8 mouse cellular contexts compared by ENCODE assay signal in the genomic region with DNA sequence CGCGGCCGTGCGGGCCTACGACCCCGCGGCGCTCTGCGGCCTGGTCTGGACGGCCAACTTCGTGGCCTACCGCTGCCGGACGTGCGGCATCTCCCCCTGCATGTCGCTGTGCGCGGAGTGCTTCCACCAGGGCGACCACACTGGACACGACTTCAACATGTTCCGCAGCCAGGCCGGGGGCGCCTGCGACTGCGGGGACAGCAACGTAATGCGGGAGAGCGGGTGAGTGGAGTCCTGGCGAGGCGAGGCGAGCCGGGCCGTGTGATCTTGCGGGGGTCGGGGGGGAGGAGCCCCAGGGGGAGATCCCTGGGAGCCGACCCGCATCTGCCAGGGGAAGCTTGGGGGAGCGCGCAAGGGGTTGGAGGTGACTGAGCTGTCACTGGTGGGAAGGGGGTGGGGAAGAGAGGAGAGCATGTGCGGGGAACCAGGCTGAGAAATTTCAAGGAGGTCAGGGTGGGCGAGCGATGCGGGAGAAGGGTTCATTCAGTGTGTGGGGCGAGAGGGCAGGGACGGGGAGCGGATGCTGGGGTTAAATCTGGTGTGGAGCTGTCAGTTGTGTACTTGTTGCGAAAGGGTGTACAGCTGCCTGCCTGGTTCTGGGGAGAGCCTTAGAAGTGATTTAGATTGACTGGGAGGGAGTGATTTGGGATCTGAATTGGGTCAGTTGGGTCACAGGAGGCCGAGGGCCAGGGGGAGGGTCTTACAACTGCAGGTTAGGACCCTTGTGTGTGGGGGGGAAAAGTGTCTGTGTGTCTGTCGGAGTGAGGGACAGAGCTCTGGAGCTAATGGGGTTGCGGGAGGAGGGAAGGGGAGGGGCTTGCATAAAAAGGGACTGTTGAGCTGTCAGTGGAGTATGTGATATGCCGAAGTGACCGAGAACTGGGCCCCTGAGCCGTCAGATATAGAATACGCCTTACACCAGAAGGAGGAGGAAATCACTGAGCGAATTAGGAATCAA. TPM values are rescaled to one million over a fixed set of nuclear protein-coding genes. Genes with fewer than 3 reads are reported as not detected.
A peak's percentile ranks its signal among the peaks of the same experiment; 100 is the strongest.
DNase-seq lines count a peak whose midpoint lies in the region; ATAC-seq and TF ChIP-seq lines count a peak whose summit lies in the region.

No protein-coding gene starts in this region.

- H3K4me1 ChIP-seq in embryonic facial prominence, embryonic 12.5 days = peaks cover 6% of the 10 kb centered on the region
- peaks cover 3% of the 10 kb centered on the region for H3K4me1 ChIP-seq in heart, adult 2 months (ENCODE audit: control insufficient read depth, insufficient read depth, low read length)
- H3K4me1 ChIP-seq in kidney, adult 2 months (ENCODE audit: control insufficient read depth, insufficient read depth, low read length) = peaks cover 4% of the 10 kb centered on the region; the same call in 1 of the 2 replicates
- H3K4me1 ChIP-seq in limb, embryonic 12.5 days (replicated peaks) = peaks cover 9% of the 10 kb centered on the region
- H3K4me1 ChIP-seq in midbrain, embryonic 13.5 days (replicated peaks) = peaks cover 21% of the 10 kb centered on the region

- no peaks in the 10 kb centered on the region for H3K27me3 ChIP-seq in embryonic facial prominence, embryonic 12.5 days
- H3K27me3 ChIP-seq in heart, adult 2 months (ENCODE audit: control insufficient read depth, insufficient read depth, low read length) = no peaks in the 10 kb centered on the region
- H3K27me3 ChIP-seq in kidney, adult 2 months (replicated peaks; ENCODE audit: control insufficient read depth, insufficient read depth, low read length) = no peaks in the 10 kb centered on the region
- H3K27me3 ChIP-seq in limb, embryonic 12.5 days = no peaks in the 10 kb centered on the region
- no peaks in the 10 kb centered on the region for H3K27me3 ChIP-seq in midbrain, embryonic 13.5 days

- H3K27ac ChIP-seq in embryonic facial prominence, embryonic 12.5 days = peak overlapping the region; percentile 93
- H3K27ac ChIP-seq in heart, adult 2 months = peak overlapping the region; percentile 83
- peak overlapping the region; percentile 85 for H3K27ac ChIP-seq in kidney, adult 2 months (ENCODE audit: insufficient read depth, low read depth, low read length)
- H3K27ac ChIP-seq in limb, embryonic 12.5 days = peak overlapping the region; percentile 93
- peak overlapping the region; percentile 95 for H3K27ac ChIP-seq in midbrain, embryonic 13.5 days

- ATAC-seq in embryonic facial prominence, embryonic 12.5 days (ENCODE audit: insufficient number of reproducible peaks, insufficient read depth, low FRiP score, low TSS enrichment) = peak; percentile 68
- ATAC-seq in limb, embryonic 12.5 days (ENCODE audit: insufficient number of reproducible peaks, insufficient read depth, low FRiP score, low TSS enrichment, low read depth) = peak; percentile 61
- peak; percentile 68 for ATAC-seq in midbrain, embryonic 13.5 days

- peak overlapping the region; percentile 97 for H3K9ac ChIP-seq in embryonic facial prominence, embryonic 12.5 days
- H3K9ac ChIP-seq in heart, adult 2 months (ENCODE audit: low read depth, low read length) = peak overlapping the region; percentile 99
- peak overlapping the region; percentile 99 for H3K9ac ChIP-seq in limb, embryonic 12.5 days (replicated peaks)
- peak overlapping the region; percentile 100 for H3K9ac ChIP-seq in midbrain, embryonic 13.5 days (replicated peaks)

- DNase-seq in 3T3-L1 (ENCODE audit: low read depth, low spot score) = peak; percentile 77
- peak; percentile 49 for DNase-seq in adrenal gland, postnatal 25 days
- DNase-seq in heart, adult 2 months = peak; percentile 68 to 78
- DNase-seq in kidney, adult 2 months = peak; percentile 75
- peak; percentile 47 for DNase-seq in spleen, adult 12 weeks (ENCODE audit: low spot score)

- under 1% methylated on average over 55 of the region's 55 CpGs for WGBS in embryonic facial prominence, embryonic 12.5 days
- WGBS in heart, adult 2 months = under 1% methylated on average over 55 of the region's 55 CpGs
- 1% methylated on average over 55 of the region's 55 CpGs for WGBS in kidney, adult 2 months
- WGBS in limb, embryonic 12.5 days = under 1% methylated on average over 55 of the region's 55 CpGs
- WGBS in midbrain, embryonic 13.5 days = under 1% methylated on average over 55 of the region's 55 CpGs

- H3K79me2 ChIP-seq in heart, adult 2 months (replicated peaks; ENCODE audit: control insufficient read depth, insufficient read depth, low read length) = peaks cover 3% of the 10 kb centered on the region; the same call in 1 of the 2 replicates

- TF ChIP-seq POLR2A in heart, adult 2 months (IDR thresholded peaks at IDR 0.05; ENCODE audit: insufficient read depth, low read depth, low read length) = no peak
- no peak for TF ChIP-seq POLR2A in kidney, adult 2 months (IDR thresholded peaks at IDR 0.05; ENCODE audit: low read depth, low read length)

- no peaks in the 10 kb centered on the region for H3K36me3 ChIP-seq in embryonic facial prominence, embryonic 12.5 days
- peaks cover 13% of the 10 kb centered on the region for H3K36me3 ChIP-seq in heart, adult 2 months (ENCODE audit: control insufficient read depth, insufficient read depth, low read length)
- no peaks in the 10 kb centered on the region for H3K36me3 ChIP-seq in kidney, adult 2 months (ENCODE audit: control insufficient read depth, insufficient read depth, low read length)
- H3K36me3 ChIP-seq in limb, embryonic 12.5 days = peaks cover 16% of the 10 kb centered on the region
- 0 out of 2 replicates have a peak, but pooled peaks cover 4% of the 10 kb centered on the region for H3K36me3 ChIP-seq in midbrain, embryonic 13.5 days

- H3K4me2 ChIP-seq in embryonic facial prominence, embryonic 12.5 days (replicated peaks) = peak overlapping the region; percentile 90
- peak overlapping the region; percentile 97 for H3K4me2 ChIP-seq in limb, embryonic 12.5 days
- peak overlapping the region; percentile 91 for H3K4me2 ChIP-seq in midbrain, embryonic 13.5 days (replicated peaks)

- no peaks in the 10 kb centered on the region for H3K9me3 ChIP-seq in embryonic facial prominence, embryonic 12.5 days
- no peaks in the 10 kb centered on the region for H3K9me3 ChIP-seq in limb, embryonic 12.5 days
- no peaks in the 10 kb centered on the region for H3K9me3 ChIP-seq in midbrain, embryonic 13.5 days

- TF ChIP-seq EP300 in heart, adult 2 months (IDR thresholded peaks at IDR 0.05; ENCODE audit: insufficient read depth, low read depth, low read length) = no peak

- intact Hi-C loops in heart, adult 2 months (cut with DNase I) = loop anchor here (1.0 to 5.0 kb wide), 3 partner anchors 13 to 176 kb away; partner anchors contain the start of genes Mettl5, Ppig and Ssb

- H3K4me3 ChIP-seq in embryonic facial prominence, embryonic 12.5 days = peak overlapping the region; percentile 96
- peak overlapping the region; percentile 84 for H3K4me3 ChIP-seq in heart, adult 2 months
- H3K4me3 ChIP-seq in kidney, adult 2 months (ENCODE audit: insufficient read depth, low read depth, low read length) = peak overlapping the region; percentile 100
- peak overlapping the region; percentile 97 for H3K4me3 ChIP-seq in limb, embryonic 12.5 days (replicated peaks)
- peak overlapping the region; percentile 100 for H3K4me3 ChIP-seq in midbrain, embryonic 13.5 days (replicated peaks)

- TF ChIP-seq CTCF in heart, adult 2 months (IDR thresholded peaks at IDR 0.05) = no peak
- TF ChIP-seq CTCF in kidney, adult 2 months (conservative IDR thresholded peaks at IDR 0.05; ENCODE audit: insufficient read depth, insufficient read length, low read depth, low read length) = no peak

RNA-seq across cellular contexts. Expression of gene Ubr3, which starts 0.9 kb away (rescaled TPM):
- total RNA-seq in adrenal gland, postnatal 25 days (2021) = 94.7 and 112 TPM in 2 replicates
- polyA plus RNA-seq in embryonic facial prominence, embryonic 12.5 days (2016; fragmentation: Nextera tagmentation; extraction: Ambion mirVana) = 18.2 and 19.9 TPM in 2 replicates
- 100 to 1,000 TPM; 112 to 117 TPM for total RNA-seq in heart, adult 2 months (2021)
- polyA plus RNA-seq in heart, adult 2 months (2012; rRNA removed) = 26.0 and 50.8 TPM in 2 replicates
- polyA plus RNA-seq in kidney, adult 2 months (2012; rRNA removed) = 17.8 and 18.4 TPM in 2 replicates
- 15.8 and 19.1 TPM in 2 replicates for polyA plus RNA-seq in limb, embryonic 12.5 days (2016; fragmentation: Nextera tagmentation; extraction: Ambion mirVana)
- 20.6 and 21.4 TPM in 2 replicates for polyA plus RNA-seq in midbrain, embryonic 13.5 days (2015; fragmentation: Nextera tagmentation; extraction: Ambion mirVana)

RNA-seq across cellular contexts. Expression of gene Mettl5, which starts 12.5 kb away (rescaled TPM):
- 19.6 and 23.6 TPM in 2 replicates for total RNA-seq in adrenal gland, postnatal 25 days (2021)
- polyA plus RNA-seq in embryonic facial prominence, embryonic 12.5 days (2016; fragmentation: Nextera tagmentation; extraction: Ambion mirVana) = 36.6 and 39.7 TPM in 2 replicates
- total RNA-seq in heart, adult 2 months (2021) = 10 to 100 TPM; 20.4 to 24.9 TPM
- 5.5 and 7.2 TPM in 2 replicates for polyA plus RNA-seq in heart, adult 2 months (2012; rRNA removed)
- polyA plus RNA-seq in kidney, adult 2 months (2012; rRNA removed) = 7.0 and 8.8 TPM in 2 replicates
- 37.6 and 40.3 TPM in 2 replicates for polyA plus RNA-seq in limb, embryonic 12.5 days (2016; fragmentation: Nextera tagmentation; extraction: Ambion mirVana)
- 33.2 and 35.1 TPM in 2 replicates for polyA plus RNA-seq in midbrain, embryonic 13.5 days (2015; fragmentation: Nextera tagmentation; extraction: Ambion mirVana)

RNA-seq across cellular contexts. Expression of gene Ssb, which starts 36.5 kb away (rescaled TPM):
- 178 and 218 TPM in 2 replicates for total RNA-seq in adrenal gland, postnatal 25 days (2021)
- 339 and 371 TPM in 2 replicates for polyA plus RNA-seq in embryonic facial prominence, embryonic 12.5 days (2016; fragmentation: Nextera tagmentation; extraction: Ambion mirVana)
- total RNA-seq in heart, adult 2 months (2021) = 10 to 100 TPM; 58.4 to 64.0 TPM
- 4.3 and 10.7 TPM in 2 replicates for polyA plus RNA-seq in heart, adult 2 months (2012; rRNA removed)
- polyA plus RNA-seq in kidney, adult 2 months (2012; rRNA removed) = 2.7 and 5.9 TPM in 2 replicates
- 365 and 413 TPM in 2 replicates for polyA plus RNA-seq in limb, embryonic 12.5 days (2016; fragmentation: Nextera tagmentation; extraction: Ambion mirVana)
- polyA plus RNA-seq in midbrain, embryonic 13.5 days (2015; fragmentation: Nextera tagmentation; extraction: Ambion mirVana) = 370 and 407 TPM in 2 replicates

Comparison
In these comparisons a context has a peak if more than half of its experiments do, and no peak if none do; other contexts are left out.
1. Peak in every context shown above with its lines: DNase-seq, ATAC-seq, H3K4me3 ChIP-seq and H3K27ac ChIP-seq.
2. RNA of gene Ssb, which starts 36.5 kb away (polyA plus RNA-seq): 339 to 371 TPM in embryonic facial prominence, embryonic 12.5 days, 370 to 407 TPM in midbrain, embryonic 13.5 days and 365 to 413 TPM in limb, embryonic 12.5 days; 2.7 to 5.9 TPM in kidney, adult 2 months and 4.3 to 10.7 TPM in heart, adult 2 months; every median in the first group is over 10 times any median in the second.